Mouse (Mus musculus) megakaryocyte, embryonic 14.5 days (primary cell): ENCODE measurements around the gene Apeh.

ENCODE experiments used
- FLI1 ChIP-seq: IDR thresholded peaks from 2 replicates; pipeline ENCODE4 v1.6.1; 2012; ENCODE audit warnings: low read length, inconsistent platforms, mixed read lengths
- GATA1 ChIP-seq: IDR thresholded peaks from 3 replicates; pipeline ENCODE4 v1.6.1; 2012; ENCODE audit warnings: mixed read lengths, low read length, inconsistent platforms, borderline replicate concordance

- no peak for TF ChIP-seq FLI1
- TF ChIP-seq GATA1 = no peak
These were observed 25.4 kb downstream of the Apeh start for GRCm38 (mm10) chr9:108069007-108069406.
